Mouse (Mus musculus) heart, postnatal 0 days (tissue): ENCODE results near the gene Timm8a2.

ENCODE experiments used
- CTCF ChIP-seq: IDR thresholded peaks from 2 replicates; pipeline ENCODE4 v1.5.1; 2016; ENCODE audit warnings: antibody characterized with exemption, control low read depth, low read depth
- EP300 ChIP-seq: IDR thresholded peaks from 2 replicates; pipeline ENCODE4 v1.6.1; 2016; ENCODE audit warnings: antibody characterized with exemption, low read depth

DNA sequence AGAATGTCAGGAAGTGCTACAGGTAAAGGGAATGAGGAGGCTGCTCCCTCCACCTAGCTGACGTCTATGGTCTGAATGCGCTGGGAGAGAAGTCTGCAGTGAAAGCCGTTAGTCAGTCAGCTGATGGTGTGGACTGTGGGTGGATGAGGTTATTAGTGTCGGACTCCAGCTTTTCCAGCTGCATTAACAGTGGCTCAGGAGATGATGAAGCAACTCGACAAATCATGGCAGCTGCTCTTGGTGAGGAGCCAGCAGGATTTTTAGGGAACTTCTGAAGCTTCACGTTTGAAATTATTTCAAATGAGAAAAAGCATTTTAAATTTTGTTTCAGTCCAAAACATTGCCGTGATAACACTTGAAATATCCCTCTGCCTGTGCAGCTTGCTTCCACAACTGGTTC is 24.2 kb upstream of the Timm8a2 start:
- TF ChIP-seq CTCF (no peak), EP300 (no peak)
